Mouse (Mus musculus) lung, embryonic 14.5 days (tissue): ENCODE measurements around the gene Gsdmc4. TPM values are rescaled to one million over a fixed set of nuclear protein-coding genes. Genes with fewer than 3 reads are reported as not detected.
"Not testable (repeated sequence)": the region's sequence is repeated elsewhere in the genome, so short reads cannot be mapped to it uniquely, and the experiment has no call there.

Experiments used
- ATAC-seq: fragments of 200-750 bp; cut with Nextera tagmentation; 2 replicates; pipeline ENCODE4 v1.8.0; 2017; ENCODE audit warnings: mild to moderate bottlenecking, moderate TSS enrichment, moderate library complexity; ENCODE audit not compliant: insufficient read depth
- DNase-seq: peaks from one replicate; pipeline ENCODE4 v3.0.0-alpha.2; 2015
- H3K27ac ChIP-seq: fragments of 300-500 bp; sonication (generic); 2 replicates; pipeline ENCODE4 v1.5.1; 2014; ENCODE audit warnings: low read depth, mild to moderate bottlenecking, moderate library complexity
- H3K27me3 ChIP-seq: fragments of 300-500 bp; sonication (generic); 2 replicates; pipeline ENCODE4 v1.6.1; 2014; ENCODE audit warnings: low read length, control low read depth; ENCODE audit not compliant: insufficient read depth
- H3K36me3 ChIP-seq: fragments of 300-500 bp; sonication (generic); 2 replicates; pipeline ENCODE4 v1.6.1; 2014; ENCODE audit warnings: control low read depth; ENCODE audit not compliant: insufficient read depth
- H3K4me1 ChIP-seq: fragments of 300-500 bp; sonication (generic); 2 replicates; pipeline ENCODE4 v1.6.1; 2014; ENCODE audit warnings: antibody characterized with exemption, control low read depth; ENCODE audit not compliant: insufficient read depth
- H3K4me2 ChIP-seq: fragments of 300-500 bp; sonication (generic); 2 replicates; pipeline ENCODE4 v1.6.1; 2014; ENCODE audit warnings: mild to moderate bottlenecking
- H3K4me3 ChIP-seq: fragments of 300-500 bp; sonication (generic); 2 replicates; pipeline ENCODE4 v1.5.1; 2014; ENCODE audit warnings: low read depth, low read length
- H3K9ac ChIP-seq: fragments of 300-500 bp; sonication (generic); 2 replicates; pipeline ENCODE4 v1.6.1; 2014
- H3K9me3 ChIP-seq: fragments of 300-500 bp; sonication (generic); 2 replicates; pipeline ENCODE4 v1.6.1; 2016; ENCODE audit warnings: low read depth, low read length, control low read depth
- CTCF ChIP-seq: IDR thresholded peaks from 2 replicates; pipeline ENCODE4 v1.5.1; 2016; ENCODE audit warnings: antibody characterized with exemption, low read depth
- WGBS: fragments of 180-500 bp; shearing (Covaris S2); extraction: QIAGEN DNeasy Blood & Tissue Kit; methylation state at CpG from one replicate; pipeline ENCODE4 v1.1.7; 2014; 5-methylcytosine and 5-hydroxymethylcytosine counted together
- polyA plus RNA-seq: library from polyadenylated mRNA; unstranded; fragments of >200 nt; fragmentation: Nextera tagmentation; extraction: Ambion mirVana; gene quantifications from 2 replicates; pipeline ENCODE4 v1.2.1, GENCODE M21; 2014

The Gsdmc4 gene
- polyA plus RNA-seq, result 0.12 TPM in 1 of 2 replicates, not detected in the other

DNA sequence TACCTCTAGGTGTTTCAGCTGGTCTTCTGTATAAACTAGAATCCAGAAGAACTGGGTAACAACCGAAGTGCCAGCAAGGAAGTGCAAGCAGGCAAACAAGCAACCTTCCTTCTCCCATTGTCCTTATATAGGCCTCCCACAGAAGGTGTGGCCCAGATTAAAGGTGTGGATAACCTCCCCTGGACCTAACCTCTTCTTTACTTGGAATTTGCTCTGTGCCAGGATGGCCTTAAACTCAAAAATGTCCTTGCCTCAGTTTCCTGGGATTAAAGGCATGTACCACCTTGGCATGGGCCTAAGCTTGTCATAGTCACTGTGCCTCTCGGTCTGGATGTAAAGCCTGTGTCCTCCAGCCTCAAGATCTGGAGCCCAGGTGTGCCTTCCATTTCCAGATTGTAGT is at the start of gene Gsdmc4:
Gene Gsdmc4 (minus strand): TSS at position 101 of the 400 bp plus-strand sequence.
- not testable (repeated sequence) for ATAC-seq, H3K27ac ChIP-seq, H3K27me3 ChIP-seq, DNase-seq, H3K4me2 ChIP-seq, H3K4me3 ChIP-seq, H3K36me3 ChIP-seq, H3K9me3 ChIP-seq, H3K9ac ChIP-seq, H3K4me1 ChIP-seq
- 75% methylated on average over 2 of the region's 2 CpGs for WGBS

DNA sequence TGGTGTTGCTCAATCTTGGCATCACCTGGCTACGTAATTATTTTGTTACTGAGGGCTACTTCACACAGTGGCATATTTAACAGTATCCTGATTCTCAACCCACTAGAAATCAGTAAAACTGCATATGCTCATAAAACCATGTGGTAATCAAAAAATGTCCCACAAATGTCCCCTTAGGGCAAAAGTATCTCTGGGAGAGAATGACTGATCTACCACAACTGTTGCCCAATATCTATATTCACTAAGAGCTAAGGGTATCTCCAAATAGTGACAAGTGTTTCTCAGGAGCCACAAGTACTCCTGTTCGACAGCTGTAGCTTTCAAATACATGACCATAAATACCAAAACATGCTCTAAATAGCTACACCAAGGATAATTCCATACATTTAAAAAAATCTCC is 48.4 kb upstream of the Gsdmc4 start:
- H3K4me1 ChIP-seq, result no peaks in the 10 kb centered on the region
- WGBS, result 93% methylated on average over 2 of the region's 2 CpGs
- H3K9ac ChIP-seq, result no peak overlapping the region
- H3K27ac ChIP-seq, result no peak overlapping the region
- no peak for DNase-seq
- no peak overlapping the region for H3K4me3 ChIP-seq
- no peaks in the 10 kb centered on the region for H3K36me3 ChIP-seq
- H3K4me2 ChIP-seq, result no peak overlapping the region
- no peak for ATAC-seq
- no peak for TF ChIP-seq CTCF
- H3K9me3 ChIP-seq, result no peaks in the 10 kb centered on the region
- H3K27me3 ChIP-seq, result no peaks in the 10 kb centered on the region

DNA sequence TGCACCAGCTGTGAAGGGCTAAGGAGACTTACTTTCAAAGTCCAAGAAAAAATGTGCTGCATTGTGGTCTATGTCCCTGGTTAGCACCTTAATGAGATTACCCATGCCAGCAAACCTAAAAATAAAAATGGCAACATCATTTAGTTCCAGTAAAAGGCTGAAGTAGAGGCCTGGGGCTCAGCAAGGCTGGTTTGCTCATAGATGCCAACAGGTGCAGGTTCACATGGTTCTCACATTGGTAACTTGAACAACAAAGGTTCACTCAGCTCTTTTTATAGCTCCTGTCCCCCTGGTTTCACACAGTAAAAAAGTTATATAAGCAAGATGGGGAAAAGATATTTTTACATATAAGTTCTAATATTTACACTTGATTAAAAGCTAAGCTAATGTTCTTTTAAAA is 45.5 kb upstream of the Gsdmc4 start:
- Histone ChIP-seq H3K9me3 (no peaks in the 10 kb centered on the region), H3K27ac (no peak overlapping the region), H3K4me3 (no peak overlapping the region), H3K4me1 (no peaks in the 10 kb centered on the region), H3K9ac (no peak overlapping the region), H3K27me3 (no peaks in the 10 kb centered on the region), H3K4me2 (no peak overlapping the region), H3K36me3 (no peaks in the 10 kb centered on the region)
- DNase-seq (no peak), ATAC-seq (no peak)
- no peak for TF ChIP-seq CTCF

DNA sequence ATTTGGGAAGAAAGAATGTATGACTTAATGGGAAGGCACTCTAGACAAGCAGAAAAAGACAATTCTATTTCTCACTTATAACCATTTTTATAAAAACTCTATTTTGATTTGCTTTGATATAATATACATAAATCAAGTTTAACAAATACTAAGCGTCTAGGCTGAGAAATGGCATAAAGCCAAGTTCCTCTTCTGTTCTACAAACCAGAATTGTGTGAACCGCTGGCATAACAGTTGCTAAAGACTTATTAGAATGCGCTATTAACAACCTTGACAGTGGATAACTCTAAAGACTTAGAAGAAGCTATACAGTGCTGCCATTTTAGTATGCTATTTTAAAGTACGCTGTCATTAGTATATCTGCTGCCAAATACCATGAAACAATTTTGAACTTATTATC is 41.2 kb upstream of the Gsdmc4 start:
- Histone ChIP-seq H3K36me3 (0 out of 2 replicates have a peak, but pooled peaks cover 4% of the 10 kb centered on the region), H3K27ac (no peak overlapping the region), H3K9me3 (no peaks in the 10 kb centered on the region), H3K9ac (no peak overlapping the region), H3K4me1 (no peaks in the 10 kb centered on the region), H3K27me3 (no peaks in the 10 kb centered on the region), H3K4me2 (no peak overlapping the region), H3K4me3 (no peak overlapping the region)
- TF ChIP-seq CTCF, result no peak
- ATAC-seq, result no peak
- WGBS, result 66% methylated on average over 4 of the region's 4 CpGs
- DNase-seq, result peak; percentile 46

DNA sequence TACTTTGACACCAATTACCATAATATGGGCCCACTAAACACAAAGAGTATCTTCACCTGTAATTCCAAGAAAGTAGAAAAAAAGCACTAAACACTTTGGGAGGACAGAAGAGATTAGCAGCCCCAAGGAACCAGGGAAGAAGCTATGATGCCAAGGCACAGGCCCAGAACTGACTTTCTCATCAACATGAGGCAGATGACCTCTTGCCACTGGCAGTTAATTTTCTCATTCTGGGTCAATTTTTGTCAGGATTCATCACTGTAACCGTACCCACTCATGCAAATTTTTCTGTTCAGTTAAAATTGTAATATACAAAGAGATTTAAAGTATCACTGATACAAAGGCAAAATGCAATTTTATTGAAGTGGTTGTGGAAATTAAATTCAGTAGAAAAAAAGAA is 29.1 kb upstream of the Gsdmc4 start:
- ATAC-seq (no peak), DNase-seq (no peak)
- Histone ChIP-seq H3K9ac (no peak overlapping the region), H3K4me3 (no peak overlapping the region), H3K36me3 (peaks cover 39% of the 10 kb centered on the region), H3K4me1 (no peaks in the 10 kb centered on the region), H3K27me3 (no peaks in the 10 kb centered on the region), H3K4me2 (no peak overlapping the region), H3K27ac (no peak overlapping the region), H3K9me3 (no peaks in the 10 kb centered on the region)
- TF ChIP-seq CTCF, result no peak
- 83% methylated on average over 1 of the region's 1 CpGs for WGBS

DNA sequence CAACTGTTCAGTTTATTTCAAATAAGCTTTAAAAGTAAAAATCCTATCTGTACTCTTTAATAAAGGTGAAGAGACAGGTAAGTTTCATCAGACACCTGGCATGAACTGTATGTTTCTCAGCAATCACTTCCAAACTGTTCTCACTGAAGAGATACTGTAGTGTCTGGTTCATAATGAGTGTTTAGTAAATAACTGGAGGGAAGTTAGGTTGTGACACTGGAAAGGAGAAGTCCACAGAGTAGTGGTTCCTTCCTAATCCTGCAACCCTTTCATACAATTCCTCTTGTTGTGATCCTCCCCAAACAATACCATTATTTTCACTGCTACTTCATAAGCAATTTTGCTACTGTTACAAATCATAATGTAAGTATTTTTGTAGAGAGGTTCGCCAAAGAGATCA is 20.6 kb upstream of the Gsdmc4 start:
- H3K27me3 ChIP-seq, result no peaks in the 10 kb centered on the region
- no peak overlapping the region for H3K4me3 ChIP-seq
- ATAC-seq, result no peak
- H3K9me3 ChIP-seq, result no peaks in the 10 kb centered on the region
- peaks cover 43% of the 10 kb centered on the region for H3K36me3 ChIP-seq
- TF ChIP-seq CTCF, result no peak
- H3K4me1 ChIP-seq, result no peaks in the 10 kb centered on the region
- no peak overlapping the region for H3K9ac ChIP-seq
- H3K4me2 ChIP-seq, result no peak overlapping the region
- no peak overlapping the region for H3K27ac ChIP-seq
- 91% methylated on average over 1 of the region's 1 CpGs for WGBS
- DNase-seq, result no peak

DNA sequence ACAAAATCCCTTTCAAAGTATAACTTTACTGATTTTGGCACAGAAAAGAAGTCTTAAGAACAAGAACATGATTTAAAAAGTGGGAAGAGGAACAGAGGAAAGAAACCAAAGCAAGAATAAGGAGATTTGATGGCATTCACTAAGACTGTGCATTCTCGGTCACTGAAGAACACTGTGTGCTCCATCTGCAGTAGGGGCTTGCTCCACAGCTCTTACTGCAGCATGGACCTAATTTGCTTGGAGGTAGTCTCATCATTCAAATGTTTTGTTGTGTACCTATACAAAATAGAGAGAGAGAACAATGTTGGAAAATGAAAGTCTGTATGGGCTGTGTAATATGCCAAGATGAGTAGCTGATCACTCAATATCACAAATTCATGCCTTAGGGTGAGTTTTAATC is 19.3 kb upstream of the Gsdmc4 start:
- Histone ChIP-seq H3K36me3 (peaks cover 35% of the 10 kb centered on the region), H3K27ac (no peak overlapping the region), H3K4me3 (no peak overlapping the region), H3K9ac (no peak overlapping the region), H3K9me3 (no peaks in the 10 kb centered on the region), H3K4me2 (no peak overlapping the region), H3K4me1 (no peaks in the 10 kb centered on the region), H3K27me3 (no peaks in the 10 kb centered on the region)
- ATAC-seq (no peak), DNase-seq (peak; percentile 15)
- WGBS, result 68% methylated on average over 1 of the region's 1 CpGs
- no peak for TF ChIP-seq CTCF
